Mouse (Mus musculus) urinary bladder, postnatal 36 days (tissue): Measurements from ENCODE around the gene Cyb561d2.
"Not testable (repeated sequence)": the region's sequence is repeated elsewhere in the genome, so short reads cannot be mapped to it uniquely, and the experiment has no call there.

Source experiments
- DNase-seq, 2 experiments: peaks; one replicate each; pipeline ENCODE4 v3.0.0; 2022; ENCODE audit warnings: low spot score in 2 of 2, mixed read lengths in 1 of 2

The Cyb561d2 gene

DNA sequence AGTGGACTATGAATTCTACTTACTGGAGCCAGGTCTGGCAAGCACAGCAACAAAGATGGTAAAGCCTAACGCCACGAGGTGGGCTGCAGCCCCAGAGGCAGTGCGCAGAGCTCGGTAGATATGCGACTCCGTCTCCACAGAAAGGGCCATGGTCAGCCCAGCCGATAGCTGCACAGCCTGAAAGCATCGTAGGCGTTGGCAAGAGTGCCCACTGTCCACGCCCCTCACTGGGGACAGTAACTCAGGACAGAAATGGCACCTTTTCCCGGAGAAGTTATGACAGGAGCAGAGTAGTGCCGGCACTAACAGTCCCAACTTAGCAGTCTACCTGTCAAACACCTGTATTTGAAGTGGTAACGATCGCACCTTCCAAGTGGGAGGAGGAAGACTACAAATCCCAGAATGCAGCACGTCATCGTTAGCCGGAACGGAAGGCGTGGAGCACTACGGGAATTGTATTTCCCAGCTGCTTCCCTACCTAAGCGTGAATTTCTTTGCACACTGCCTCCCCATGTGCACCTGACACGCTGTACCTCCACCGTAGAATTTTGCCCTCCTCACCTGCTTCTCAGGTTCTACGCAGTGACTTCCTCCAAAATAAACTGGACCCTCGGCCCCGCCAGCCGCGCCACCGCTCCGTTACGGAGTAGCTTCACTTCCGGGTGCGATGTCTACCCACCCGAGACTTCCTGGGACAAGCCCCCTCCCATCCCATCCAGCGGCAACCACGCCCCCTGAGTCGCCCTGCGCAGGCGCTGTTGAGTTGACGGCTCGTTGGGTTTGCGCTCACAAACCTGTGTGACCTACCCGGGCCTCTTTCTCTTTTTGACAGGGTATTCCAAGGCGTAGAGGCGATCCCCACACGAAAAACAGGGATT lies at the start of gene Cyb561d2, which contains the start of gene Nprl2:
TSS of gene Cyb561d2 (minus strand) at position 720 of the 878 bp plus-strand sequence.
TSS of gene Nprl2 (plus strand) at position 753 of the 878 bp plus-strand sequence.
- DNase-seq: peak; percentile 94 to 96

DNA sequence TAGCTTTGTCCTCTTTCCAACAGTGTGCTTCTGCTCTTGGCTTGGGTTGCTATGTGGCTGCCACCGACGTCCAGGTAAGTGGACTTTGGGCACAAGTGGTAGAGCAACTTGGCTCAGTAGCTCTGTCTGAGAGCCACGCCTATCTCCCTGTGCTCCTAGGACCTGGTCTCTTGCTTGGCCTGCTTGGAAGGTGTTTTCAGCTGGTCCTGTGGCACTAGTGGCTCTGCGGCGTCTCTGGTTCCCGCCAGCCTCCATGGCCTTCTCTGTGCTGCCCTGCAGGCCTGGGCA lies 48.7 kb upstream of the Cyb561d2 start:
- DNase-seq: no peak

DNA sequence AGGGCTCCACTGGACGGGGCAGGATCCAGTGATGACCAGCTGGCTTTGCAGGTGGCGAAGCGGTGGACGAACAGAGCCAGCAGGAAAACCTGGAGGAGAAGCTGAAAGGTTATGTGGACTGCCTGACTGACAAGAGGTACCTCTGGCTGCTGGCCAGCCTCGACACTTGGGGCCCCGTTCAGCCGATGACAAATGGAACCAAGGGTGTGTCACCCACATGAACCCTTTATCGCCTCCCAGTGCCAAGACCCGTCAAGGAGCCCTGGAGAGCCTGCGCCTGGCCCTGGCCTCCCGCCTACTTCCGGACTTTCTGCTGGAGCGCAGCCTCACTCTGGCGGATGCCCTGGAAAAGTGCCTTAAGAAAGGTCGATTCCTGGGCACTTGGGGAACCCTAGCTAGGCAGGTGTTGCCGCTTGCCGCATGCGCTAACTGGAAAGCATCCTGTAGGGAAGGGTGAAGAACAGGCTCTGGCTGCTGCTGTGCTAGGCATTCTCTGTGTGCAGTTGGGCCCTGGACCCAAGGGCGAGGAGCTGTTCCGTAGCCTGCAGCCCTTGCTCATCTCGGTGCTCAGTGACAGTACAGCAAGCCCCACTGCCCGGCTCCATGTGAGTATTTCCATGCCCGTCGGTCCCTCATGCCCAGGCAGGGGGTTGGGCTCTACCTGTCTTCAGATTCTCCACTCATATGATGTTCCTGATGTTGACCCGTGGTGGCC lies 48.2 kb upstream of the Cyb561d2 start:
- DNase-seq: no peak

DNA sequence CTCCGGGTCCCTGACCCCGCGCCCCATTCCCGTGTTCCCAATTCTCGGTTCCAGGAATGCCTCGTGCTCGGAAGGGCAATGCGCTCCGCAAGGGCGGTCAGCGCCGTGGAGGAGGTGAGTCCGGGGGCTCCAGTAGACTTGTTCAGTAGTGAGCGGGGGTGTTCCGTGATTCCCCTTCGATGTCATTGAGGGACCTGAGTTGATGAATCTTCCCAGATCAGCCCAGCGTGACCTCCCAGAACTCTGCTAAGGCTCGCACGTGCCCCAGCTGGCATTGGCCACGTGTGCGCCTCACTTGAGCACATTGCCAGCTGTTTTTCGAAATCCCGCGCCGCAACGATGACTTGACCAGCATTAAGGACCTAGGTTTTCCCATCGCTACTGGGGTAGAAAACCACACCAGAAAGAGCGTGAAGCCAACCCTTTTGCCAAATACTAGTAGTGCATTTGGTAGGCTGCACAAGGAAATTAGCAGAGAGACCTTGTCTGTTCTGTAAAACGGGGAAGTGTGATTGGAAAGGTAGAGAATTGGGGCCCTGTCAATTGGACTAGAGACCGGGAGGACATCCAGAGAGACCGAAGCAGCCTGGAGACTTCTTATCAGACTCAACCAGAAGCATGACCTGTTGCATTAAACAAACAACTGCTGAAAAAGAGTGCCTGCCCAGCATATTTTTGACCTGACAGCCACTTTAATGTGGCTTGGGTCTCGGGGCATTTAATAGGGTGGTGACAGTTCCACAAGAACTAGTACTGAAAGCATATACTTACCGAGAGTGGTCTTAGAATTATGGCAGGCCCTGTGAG lies 46.0 kb upstream of the Cyb561d2 start:
- DNase-seq: peak in 1 of 2 experiments; percentile 66

DNA sequence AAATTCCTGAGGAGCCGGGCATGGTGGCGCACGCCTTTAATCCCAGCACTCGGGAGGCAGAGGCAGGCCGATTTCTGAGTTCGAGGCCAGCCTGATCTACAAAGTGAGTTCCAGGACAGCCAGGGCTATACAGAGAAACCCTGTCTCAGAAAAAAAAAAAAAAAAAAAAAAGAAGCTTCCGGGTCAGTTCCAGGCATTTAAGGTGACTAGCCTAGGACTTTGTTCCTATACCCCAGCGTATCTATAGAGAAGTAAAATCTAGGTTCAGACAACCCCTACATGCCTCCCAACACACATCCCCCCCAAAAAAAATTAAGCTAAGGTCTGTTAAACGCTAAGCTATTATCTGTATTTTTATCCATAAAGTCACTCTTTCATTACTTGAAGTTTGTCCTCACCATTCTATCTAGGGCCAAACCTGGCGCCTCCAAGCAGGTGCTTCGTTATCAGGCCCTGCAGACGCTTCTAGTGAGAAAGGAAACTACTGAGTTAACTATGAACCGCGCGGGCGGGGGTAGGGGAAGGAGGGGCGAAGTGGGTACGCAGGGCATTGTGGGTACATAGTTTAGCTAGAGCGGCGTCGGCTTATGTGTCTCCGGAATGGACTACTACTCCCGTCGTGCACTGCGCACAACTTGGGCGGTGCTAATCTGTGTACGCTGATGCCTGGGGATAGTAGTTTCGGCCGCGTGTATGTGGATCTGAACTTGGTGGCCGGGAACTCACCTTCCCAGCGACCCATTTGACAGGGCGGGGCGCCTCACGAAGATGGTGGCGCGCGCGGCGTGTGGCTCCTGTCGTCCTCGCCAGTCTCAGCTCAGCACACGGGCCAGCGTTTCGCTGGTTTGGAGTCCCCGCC lies 45.2 kb upstream of the Cyb561d2 start, which contains the start of gene Ifrd2:
TSS of gene Ifrd2 (plus strand) at position 669 of the 859 bp plus-strand sequence.
- DNase-seq: peak; percentile 93 to 97

DNA sequence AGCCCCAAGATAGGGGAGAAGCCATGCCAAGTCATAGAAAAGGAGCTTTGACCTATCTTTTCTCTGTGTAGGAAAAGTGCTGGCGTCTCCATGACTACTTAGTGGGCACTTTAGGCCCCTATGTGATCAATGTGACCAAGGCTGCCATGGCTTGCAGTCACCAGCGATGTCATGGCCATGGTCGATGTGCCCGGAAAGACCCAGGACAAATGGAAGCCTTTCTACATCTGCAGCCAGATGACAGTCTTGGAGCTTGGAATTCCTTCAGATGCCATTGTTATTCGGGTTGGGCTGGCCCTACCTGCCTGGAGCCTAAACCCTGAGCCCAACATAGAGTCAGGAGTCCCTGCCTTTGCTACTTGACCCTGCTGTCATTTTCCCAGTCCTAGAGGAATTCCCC lies 44.5 kb upstream of the Cyb561d2 start:
- DNase-seq: no peak

DNA sequence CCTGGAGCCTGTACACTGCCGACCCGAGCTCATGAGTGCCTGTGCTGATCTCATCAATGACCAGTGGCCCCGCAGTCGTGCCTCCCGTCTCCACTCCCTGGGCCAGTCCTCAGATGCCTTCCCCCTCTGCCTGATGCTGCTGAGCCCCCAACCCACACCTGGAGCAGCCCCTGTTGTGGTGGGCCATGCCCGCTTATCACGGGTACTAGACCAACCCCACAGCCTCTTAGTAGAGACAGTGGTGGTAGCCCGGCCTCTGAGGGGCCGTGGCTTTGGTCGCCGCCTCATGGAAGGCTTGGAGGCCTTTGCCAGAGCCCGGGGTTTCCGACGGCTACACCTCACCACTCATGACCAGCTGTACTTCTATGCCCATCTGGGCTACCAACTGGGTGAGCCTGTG lies 41.2 kb upstream of the Cyb561d2 start:
- DNase-seq: no peak

DNA sequence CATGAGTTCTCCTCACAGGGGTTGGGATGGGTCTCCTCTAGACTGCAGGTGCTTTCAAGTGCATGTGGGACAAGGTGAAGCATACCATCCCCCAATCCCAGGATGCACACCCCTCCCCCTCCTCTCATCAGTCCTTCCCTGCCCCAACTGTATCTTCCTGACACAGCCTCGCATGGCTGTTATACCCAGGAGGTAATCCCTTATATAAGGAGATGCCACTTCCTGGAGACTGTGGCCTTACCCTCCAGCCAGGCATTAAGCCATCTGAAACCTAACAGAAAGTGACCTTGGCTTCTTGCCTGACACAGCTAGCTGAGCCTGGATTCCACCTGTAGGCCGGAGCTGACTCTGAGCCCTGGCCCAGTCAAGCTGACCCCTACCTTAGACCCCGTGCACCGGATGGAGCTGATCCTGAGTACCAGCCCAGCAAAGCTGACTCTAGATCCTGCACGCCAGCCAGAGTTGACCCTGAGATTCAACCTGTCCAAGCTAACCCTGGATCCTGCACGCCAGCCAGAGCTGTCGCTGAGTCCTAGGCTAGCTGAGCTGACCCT lies 40.6 kb upstream of the Cyb561d2 start:
- no peak for DNase-seq

DNA sequence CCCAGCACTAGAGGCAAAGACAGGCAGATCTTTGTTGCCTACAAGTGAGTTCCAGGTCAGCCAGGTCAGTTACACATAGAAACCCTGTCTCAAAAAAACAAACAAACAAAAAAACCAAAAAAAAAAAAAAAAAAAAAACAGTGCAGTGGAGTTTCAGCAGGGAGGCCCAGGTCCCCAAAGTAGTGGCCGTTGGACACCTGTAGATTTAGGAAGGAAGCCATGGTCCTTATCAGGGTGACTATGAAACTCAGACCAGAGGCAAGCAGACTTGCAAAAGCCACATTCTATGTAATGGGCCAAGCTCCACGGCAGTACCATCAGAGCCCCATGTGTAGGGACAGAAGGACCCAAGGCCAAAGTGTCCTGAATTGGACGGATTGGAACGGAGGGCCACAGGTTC lies 39.6 kb upstream of the Cyb561d2 start:
- no peak for DNase-seq

DNA sequence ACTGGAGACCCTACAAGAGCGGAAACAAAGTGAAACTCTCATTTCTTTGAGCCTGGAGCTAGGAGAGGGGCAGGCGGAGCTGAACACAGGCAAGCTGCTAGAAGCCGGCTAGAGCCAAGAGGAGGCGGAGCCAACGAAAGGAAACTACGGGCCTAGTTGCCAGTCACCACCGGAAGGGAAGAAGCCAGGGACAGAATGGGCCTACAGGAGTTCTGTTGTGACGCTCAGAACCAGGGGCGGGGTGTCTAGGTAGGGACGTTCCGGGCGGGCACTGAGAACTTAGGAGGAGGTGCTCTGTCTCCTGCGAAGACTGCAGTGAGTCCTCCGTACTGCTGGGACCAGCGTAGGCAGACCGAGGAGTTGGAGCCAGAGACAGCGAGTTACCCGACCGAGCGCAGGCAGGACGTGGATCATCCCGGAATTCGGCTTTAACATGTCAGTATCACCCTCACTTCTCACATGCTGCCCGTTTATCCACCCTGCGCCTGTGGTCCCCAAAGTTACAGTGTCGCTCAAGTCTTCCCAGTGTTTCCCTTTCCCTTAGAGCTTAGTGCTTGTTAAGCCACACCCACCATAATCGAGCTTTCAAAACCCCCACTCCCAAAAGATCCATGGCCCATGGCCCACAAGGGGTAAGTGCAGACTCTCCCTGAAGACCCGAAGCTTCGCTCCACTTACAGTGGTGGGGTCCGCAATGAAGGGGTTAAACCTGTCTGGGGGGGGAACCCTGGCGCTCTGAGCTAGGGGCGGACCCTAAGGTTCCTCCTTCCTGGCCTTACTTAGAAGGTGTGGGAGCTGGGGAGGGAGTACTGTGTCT lies 38.7 kb upstream of the Cyb561d2 start, which contains the start of gene Hyal3:
TSS of gene Hyal3 (plus strand) at position 318 of the 817 bp plus-strand sequence.
- peak; percentile 84 to 92 for DNase-seq

DNA sequence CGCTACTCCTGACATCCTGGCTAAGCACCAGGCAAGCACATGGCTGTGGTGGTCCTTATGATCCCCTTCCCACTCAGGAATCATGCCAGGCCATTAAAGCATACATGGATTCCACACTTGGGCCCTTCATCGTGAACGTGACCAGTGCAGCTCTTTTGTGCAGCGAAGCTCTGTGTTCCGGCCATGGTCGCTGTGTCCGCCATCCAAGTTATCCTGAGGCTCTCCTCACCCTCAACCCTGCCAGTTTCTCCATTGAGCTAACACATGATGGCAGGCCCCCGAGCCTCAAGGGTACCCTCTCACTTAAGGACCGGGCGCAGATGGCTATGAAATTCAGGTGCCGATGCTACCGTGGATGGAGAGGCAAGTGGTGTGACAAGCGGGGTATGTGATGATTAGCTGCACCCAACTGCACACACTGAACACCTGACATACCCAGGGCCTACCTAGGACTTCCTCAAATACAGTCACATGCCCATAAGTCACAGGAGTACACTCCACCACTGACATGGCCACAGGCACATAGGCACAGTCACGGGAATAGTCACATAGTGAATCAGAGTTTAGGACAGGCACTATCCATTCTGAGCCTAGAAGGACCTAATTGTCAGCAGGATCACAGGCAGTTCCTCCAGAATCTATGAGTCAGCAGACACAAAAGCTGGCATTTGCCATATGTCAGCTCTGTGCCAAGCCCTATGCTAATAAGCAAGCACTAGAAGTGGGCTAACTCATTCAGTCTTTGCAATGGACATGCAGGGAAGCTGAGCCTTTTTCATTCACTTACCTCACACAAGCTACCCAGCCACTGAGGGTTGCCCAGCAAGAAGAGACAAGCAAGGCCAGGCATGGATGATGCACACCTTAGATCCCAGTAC lies 37.3 kb upstream of the Cyb561d2 start:
- no peak for DNase-seq

DNA sequence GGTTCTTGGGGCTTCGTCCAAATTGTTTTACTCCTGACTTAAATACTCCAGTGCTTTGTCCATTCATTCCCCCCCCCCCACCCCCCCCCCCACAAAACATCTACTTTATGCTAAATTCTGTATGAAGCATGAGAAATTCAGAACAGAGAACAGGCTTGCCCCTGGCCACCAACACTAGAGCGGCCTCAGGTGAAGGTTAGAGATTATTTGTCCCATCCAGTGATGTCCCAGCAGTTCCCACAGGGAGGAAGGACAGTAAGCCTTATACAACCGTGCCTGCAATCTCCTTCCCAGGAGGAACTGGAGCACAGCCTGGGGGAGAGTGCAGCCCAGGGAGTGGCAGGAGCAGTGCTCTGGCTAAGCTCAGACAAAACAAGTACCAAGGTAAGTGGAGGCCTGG lies 36.6 kb upstream of the Cyb561d2 start, which contains the start of gene Naa80:
TSS of gene Naa80 (plus strand) at position 301 of the 400 bp plus-strand sequence.
- no peak for DNase-seq

DNA sequence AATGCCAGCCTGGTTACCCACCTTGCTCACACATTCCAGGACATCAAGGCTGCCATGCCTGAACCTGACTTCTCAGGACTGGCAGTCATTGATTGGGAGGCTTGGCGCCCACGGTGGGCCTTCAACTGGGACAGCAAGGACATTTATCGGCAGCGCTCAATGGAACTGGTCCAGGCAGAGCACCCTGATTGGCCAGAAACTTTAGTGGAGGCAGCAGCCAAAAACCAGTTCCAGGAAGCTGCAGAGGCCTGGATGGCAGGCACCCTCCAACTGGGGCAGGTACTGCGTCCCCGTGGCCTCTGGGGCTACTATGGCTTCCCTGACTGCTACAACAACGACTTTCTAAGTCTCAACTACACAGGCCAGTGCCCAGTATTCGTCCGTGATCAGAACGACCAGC lies 35.9 kb upstream of the Cyb561d2 start:
- DNase-seq: no peak

DNA sequence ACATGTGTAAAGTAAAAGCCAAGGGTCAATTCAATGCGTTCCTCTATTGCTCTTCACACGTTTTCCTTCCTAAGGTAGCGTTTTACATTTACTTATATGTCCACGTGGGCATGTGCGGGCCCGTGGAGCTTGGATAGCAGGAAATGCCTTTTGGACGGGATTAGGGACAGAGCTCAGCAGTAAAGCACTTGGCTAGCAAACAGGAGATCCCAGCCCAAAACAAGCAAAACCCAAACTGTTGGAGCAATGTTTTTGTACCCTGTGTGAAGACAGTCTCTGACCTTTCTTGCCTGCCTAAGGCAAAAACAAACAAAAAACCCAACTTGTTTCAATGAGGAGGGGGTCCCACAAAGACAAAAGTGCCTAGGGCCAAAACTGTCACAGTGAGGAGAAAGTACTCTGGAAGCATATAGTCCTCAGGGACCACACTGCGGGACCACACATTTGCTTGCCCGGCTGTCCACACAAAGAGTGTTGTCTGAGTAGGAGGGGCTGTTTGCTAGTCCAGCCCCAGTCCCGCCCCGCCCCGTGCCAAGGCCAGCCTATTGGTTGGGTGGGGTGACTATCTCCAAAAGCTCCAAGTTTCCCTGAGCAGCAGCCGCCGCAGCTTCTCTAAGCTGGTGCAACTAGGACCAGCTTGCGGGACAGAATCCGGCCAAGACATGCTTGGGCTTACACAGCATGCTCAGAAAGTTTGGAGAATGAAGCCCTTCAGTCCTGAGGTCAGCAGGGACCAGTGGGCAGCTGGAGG lies 34.5 kb upstream of the Cyb561d2 start, which contains the start of gene Hyal1:
TSS of gene Hyal1 (plus strand) at position 571 of the 751 bp plus-strand sequence.
- DNase-seq: peak; percentile 81 to 88

DNA sequence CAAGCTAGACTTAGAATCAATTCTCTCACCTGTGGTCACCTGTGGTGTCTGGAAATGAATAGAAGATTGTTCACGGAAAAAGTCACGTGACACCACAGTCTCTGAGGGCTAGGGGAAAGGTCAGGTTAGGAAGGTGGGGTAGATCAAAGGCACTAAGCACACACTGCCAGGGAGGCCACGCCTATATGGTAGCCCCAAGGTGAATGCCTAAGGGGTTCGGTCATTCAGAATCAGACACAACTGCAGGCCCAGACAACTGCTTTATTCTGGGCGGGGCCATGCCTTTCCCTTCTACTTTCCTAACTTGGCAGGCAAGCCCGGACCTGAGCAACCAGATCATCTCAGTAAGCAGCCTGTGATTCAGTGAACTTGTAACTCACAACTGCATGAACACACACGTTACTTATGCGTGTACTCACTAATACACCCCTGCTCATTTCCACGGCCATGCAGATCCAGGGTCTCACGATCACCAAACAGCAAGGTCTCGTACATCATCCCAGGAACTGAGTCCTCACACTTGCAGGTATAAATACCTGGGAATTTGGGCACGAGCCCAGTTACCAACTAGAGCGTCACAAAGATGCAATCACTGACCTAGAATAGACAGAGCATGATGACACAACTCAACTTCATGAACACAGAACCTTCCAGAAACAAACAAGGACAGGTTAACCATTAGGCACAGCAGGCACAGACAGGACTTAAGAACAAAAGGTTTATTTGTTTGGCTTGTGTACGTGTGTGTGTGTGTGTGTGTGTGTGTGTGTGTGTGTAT lies 33.8 kb upstream of the Cyb561d2 start:
- peak; percentile 74 to 76 for DNase-seq

DNA sequence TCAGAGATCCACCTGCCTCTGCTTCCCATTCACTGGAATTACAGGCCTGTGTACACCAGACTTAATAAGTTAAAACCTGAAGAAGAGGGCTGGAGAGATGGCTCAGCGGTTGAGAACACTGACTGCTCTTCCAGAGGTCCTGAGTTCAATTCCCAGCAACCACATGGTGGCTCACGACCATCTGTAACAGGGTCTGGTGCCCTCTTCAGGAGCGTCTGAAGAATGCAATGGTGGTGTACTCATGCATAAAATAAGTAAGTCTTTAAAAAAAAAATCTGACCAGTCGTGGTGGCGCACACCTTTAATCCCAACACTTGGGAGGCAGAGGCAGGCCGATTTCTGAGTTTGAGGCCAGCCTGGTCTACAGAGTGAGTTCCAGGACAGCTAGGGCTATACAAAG lies 31.8 kb upstream of the Cyb561d2 start:
- not testable (repeated sequence) for DNase-seq

DNA sequence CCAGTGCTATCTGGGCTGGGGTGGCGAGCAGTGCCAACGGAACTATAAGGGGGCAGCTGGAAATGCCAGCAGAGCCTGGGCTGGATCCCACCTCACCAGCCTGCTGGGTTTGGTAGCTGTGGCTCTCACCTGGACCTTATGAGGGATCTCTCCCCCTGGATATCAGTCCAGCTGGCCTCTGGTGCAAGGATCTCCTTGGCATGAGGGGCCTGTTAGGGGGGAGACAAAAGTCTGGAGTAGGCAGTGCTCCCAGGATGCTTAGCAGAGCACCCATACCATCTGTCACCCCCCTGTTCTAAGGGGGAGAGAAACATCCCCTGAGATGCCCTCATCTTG lies 30.3 kb upstream of the Cyb561d2 start:
- no peak for DNase-seq
